Mouse (Mus musculus): ENCODE data around the gene Tbc1d10c. TPM values are rescaled to one million over a fixed set of nuclear protein-coding genes. Genes with fewer than 3 reads are reported as not detected.

Tbc1d10c gene
- total RNA-seq, 2 experiments from 2014 or later: 1.5 to 1.9 TPM

DNA sequence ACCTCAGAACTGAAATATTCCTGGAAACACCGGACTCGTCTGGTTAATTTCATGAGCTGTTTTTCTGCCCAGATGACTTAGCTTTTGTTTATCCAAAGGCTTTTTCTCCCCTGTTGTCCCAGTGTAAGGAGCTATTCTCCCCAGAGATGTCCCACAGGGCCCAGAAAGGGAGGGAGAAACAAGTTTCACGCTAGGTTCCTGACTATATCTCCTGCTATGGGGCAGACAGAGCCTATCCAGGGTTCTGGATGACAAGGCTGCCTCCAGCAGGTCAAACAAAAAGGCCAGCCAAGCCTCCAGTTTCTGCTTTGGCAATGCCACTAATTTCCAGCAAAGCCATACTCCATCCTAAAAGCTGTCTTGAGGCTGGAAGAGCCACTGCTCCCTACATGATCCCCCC is 26.8 kb upstream of the Tbc1d10c start:
- no peak for DNase-seq (ENCODE audit: low spot score in 2 of 2)
- intact Hi-C loops (cut with DNase I): no loop called here

GRCm38 (mm10) chr19:4217140-4217539 is 26.1 kb upstream of the Tbc1d10c start:
- intact Hi-C loops (cut with DNase I): no loop called here
- no peak for DNase-seq (ENCODE audit: low spot score in 2 of 2)

DNA sequence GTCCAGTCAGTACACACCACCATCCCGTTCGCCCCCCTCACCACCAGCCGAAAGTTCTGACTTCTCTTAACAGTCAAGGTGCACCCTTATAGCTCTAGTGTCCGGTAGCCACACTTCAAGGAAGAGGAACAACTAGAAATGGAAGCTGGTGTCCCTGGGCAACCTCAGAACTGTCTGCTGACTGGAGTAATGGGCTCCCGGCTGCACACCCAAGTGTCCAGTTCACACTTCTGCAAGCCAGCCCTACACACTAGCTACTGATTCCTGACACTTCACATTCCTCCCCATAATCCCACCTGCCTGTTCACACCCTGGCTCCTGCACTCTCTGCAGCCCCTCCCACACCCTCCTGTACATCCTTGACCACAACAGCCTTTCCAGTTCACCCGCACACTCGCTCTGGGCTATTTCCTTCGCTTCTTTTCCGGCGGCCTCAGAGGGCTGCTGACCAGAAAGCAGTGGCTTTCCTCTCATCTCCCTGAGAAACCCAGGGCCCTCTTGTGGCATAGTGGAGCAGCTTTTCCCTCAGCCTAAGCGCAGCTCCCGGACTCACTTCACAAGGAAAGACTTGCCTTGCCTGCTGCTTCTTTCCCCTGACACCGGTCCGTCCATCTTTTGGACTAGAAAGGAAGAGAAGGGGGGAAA is 25.1 kb upstream of the Tbc1d10c start:
- DNase-seq (ENCODE audit: low spot score in 2 of 2): no peak
- intact Hi-C loops (cut with DNase I): no loop called here

DNA sequence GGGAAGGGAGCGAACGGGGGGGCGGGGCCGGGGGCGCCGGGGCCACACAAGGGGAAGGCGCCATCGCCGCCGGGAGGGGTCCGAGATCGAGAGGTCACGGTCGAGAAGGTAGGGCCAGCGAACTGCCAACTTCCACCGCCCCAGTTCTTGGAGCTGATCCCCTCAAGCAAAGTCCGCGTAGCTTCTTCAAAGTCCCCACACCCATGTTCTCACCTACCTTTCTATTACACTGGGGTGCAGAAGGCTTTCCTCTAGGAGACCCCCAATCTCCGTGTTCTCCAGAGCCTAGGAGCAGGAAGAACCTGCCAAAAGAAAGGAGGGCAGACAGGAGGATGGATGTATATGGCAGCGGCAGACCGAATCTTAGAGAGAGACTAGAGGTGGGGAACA is 24.4 kb upstream of the Tbc1d10c start:
- DNase-seq (ENCODE audit: low spot score in 2 of 2): no peak
- intact Hi-C loops (cut with DNase I): no loop called here

DNA sequence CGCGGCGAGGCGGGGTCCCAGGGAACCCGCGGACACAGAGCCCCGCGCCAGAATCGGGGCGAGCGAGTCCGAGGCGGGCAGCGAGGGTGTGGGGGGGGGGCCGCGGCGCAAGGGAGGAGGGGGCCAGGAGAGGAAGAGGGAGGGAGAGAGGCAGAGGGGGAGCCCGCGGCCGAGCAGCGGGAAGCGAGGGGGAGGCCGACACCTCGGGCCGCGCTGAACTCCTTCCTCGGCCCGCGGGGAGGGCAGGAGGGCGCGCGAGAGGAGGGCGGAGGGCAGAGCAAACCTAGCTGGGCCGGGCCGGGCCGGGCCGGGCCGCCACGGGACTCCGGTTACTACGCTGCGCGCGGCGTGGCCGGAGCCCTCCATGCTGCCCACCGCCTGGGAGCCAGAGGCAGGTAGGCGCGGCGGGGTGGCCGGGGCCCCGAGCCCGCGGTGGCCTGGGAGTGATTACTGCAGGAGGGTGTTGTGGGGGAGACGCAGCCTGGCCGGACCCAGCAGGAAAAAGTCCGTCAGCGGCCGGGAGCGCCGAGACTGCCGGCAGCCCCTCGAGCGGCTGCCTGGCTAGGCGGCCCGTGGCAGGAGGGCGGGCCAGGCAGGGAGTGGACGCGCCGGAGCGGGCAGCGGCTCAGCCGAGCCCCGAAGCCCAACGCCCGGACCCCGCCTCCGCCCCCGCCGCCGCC is 23.8 kb upstream of the Tbc1d10c start:
- intact Hi-C loops (cut with DNase I): no loop called here

DNA sequence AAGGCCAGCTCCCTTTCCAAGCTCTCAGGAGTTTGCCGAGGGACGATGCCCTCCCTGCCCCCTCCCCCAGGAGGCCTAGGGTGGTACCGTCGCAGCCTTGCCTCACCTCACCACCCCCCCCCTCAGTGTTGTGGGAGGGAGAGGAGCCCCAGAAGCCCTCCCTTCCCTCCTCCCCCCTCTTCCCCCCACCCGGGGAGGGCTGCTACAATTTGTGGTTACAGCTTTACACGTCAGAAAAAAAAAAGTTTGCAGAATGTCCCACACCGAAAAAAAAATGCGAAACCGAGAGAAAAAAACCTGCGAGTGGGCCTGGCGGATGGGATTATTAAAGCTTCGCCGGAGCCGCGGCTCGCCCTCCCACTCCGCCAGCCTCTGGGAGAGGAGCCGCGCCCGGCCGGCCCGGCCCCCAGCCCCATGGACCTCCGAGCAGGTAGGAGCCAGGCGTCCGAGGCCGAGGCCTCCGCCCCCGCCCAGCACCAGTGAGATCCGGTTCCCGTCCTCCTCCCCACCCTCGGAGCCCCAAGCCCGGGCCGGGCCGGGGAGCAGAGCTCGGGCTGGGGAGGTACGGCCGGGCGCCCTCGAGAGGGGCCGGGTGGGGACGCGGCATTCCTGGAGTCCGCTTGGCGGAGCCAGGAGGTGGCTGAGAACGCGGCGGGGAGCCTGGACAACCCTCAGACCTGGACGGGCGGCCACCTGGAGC is 23.1 kb upstream of the Tbc1d10c start, which contains the start of the genes Clcf1 and AC109138.7:
TSS of gene Clcf1 (plus strand) at position 168 of the 700 bp plus-strand sequence.
TSS of gene AC109138.7 (plus strand) at position 287 of the 700 bp plus-strand sequence.
- DNase-seq (ENCODE audit: low spot score in 2 of 2): no peak
- intact Hi-C loops (cut with DNase I): no loop called here

More for the DNA sequence above, 23.8 kb upstream of the Tbc1d10c start:
- DNase-seq (ENCODE audit: low spot score in 2 of 2): no peak

DNA sequence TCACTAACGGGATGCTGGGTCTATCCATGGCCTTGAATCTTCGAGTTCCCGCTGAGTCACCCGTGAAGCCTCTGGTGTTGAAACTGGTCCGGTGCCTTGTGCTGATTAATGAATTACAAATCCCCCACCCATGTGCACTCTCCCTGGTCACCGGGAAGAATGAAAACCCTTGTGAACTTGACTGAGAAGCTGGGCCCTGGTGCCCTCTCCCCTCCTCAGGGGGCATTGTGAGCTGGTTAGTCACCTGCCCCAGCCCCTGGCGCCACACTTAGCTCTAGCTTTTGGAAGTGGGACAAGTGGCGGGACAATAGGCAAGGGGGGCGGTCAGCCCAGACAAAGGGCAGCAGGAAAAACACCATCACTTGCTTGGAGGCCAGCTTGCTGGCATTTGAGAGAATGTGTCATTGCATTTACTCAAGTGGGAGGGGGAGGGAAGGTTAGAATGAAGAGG is 22.5 kb upstream of the Tbc1d10c start:
- DNase-seq (ENCODE audit: low spot score in 2 of 2): no peak
- intact Hi-C loops (cut with DNase I): no loop called here

DNA sequence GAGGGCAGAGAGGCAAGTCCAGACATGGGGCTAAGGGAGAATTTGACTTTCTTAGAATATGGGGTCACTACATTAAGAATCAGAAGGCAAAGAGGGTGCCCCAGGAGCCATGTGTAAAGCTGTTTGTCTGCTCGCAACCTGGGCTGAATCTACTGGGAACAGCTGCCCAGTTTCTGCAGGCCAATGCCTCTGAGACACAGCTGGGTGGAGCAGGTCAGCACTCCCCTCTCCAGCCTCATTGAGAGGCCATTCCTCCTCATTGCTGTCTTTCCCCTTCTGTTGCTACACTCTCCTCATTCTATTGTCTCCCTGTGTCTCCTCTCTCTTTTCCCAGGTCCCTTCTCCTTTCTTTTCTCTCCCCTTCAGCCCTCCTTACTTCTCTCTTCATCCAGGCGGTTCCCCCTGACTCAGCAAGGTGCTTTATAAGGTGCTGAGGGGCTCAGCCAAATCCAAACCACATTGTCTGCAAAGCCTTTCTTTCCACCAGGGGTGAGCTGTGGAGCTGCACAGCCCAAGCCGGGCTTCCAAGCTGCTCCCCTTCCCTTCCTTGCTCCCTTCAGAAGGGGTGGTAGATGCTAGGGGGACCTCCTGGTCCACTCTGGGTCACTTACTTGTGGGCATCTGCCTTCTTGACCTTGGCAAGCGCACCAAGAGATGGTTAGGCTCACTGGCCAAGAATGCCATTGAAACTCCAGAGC is 21.0 kb upstream of the Tbc1d10c start:
- intact Hi-C loops (cut with DNase I): no loop called here
- DNase-seq (ENCODE audit: low spot score in 2 of 2): no peak

DNA sequence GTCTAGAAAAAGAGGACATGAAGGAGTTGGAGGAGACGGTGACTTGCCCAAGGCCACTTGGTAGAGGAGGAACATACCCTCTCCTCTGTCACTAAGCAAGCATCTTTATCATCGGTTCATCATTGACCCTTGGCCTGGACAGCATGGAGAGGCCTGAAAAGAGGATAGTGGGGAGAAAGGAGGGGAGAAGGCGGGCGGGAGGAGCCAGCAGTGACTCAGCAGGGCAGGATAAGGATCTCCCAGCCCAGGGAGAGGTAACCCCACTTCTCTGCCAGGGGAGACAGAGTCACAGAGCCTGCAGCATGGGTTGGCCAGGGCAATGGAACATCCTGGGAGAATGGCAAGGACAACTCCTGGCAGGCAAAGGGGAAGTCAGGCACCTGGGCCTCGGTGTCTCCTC is 17.5 kb upstream of the Tbc1d10c start:
- DNase-seq (ENCODE audit: low spot score in 2 of 2): no peak
- intact Hi-C loops (cut with DNase I): no loop called here

- peak in 1 of 2 experiments; percentile 58 for DNase-seq (ENCODE audit: low spot score in 2 of 2)
- intact Hi-C loops (cut with DNase I): loop anchor here (2.0 kb wide), 1 partner anchor 22 kb away; no protein-coding TSS in a partner anchor
These were observed 15.9 kb upstream of the Tbc1d10c start for GRCm38 (mm10) chr19:4206971-4207370.

DNA sequence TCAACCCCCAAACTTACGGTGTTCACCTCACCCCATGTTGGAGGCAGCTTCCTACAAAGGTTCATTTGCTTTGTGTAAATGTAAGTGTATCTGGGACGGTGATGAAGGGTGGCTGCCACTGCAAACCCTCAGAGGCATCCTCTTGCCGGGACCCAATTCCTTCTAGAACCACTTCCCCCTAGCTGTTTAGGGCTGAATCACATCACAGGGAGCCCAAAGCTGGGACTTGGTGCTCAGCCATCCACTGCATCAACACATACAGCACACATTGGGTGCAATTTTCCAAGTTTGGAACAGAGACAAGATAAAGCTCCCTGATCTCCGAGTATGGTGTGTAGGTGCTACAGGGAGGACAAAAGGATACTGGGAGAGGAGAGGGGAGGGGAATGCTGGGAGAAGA is 13.8 kb upstream of the Tbc1d10c start:
- DNase-seq (ENCODE audit: low spot score in 2 of 2): no peak
- intact Hi-C loops (cut with DNase I): loop anchor here (5.0 kb wide), 1 partner anchor 38 kb away; no protein-coding TSS in a partner anchor

GRCm38 (mm10) chr19:4203604-4204326 is 12.7 kb upstream of the Tbc1d10c start:
- intact Hi-C loops (cut with DNase I): loop anchor here (5.0 kb wide), 1 partner anchor 36 kb away; no protein-coding TSS in a partner anchor
- DNase-seq (ENCODE audit: low spot score in 2 of 2): no peak

DNA sequence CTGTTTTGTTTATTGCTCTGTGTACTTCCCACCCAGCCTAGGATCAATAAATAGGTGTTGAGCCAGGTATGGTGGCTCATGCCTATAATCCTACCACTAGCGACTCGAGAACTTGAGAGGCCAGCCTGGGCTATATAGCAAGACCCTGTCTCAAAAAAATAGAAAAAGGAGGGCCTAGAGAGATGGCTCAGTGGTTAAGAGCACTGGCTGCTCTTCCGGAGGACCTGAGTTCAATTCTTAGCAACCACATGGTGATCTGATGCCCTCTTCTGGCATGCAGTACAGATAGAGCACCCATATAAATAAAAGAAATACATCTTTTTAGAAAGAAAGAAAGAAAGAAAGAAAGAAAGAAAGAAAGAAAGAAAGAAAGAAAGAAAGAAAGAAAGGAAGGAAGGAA is 12.1 kb upstream of the Tbc1d10c start:
- no peak for DNase-seq (ENCODE audit: low spot score in 2 of 2)

GRCm38 (mm10) chr19:4202149-4202548 is 11.1 kb upstream of the Tbc1d10c start:
- intact Hi-C loops (cut with DNase I): loop anchor here (5.0 kb wide), 1 partner anchor 35 kb away; no protein-coding TSS in a partner anchor
- no peak for DNase-seq (ENCODE audit: low spot score in 2 of 2)

More for the DNA sequence above, 12.1 kb upstream of the Tbc1d10c start:
- intact Hi-C loops (cut with DNase I): loop anchor here (5.0 kb wide), 1 partner anchor 36 kb away; no protein-coding TSS in a partner anchor

DNA sequence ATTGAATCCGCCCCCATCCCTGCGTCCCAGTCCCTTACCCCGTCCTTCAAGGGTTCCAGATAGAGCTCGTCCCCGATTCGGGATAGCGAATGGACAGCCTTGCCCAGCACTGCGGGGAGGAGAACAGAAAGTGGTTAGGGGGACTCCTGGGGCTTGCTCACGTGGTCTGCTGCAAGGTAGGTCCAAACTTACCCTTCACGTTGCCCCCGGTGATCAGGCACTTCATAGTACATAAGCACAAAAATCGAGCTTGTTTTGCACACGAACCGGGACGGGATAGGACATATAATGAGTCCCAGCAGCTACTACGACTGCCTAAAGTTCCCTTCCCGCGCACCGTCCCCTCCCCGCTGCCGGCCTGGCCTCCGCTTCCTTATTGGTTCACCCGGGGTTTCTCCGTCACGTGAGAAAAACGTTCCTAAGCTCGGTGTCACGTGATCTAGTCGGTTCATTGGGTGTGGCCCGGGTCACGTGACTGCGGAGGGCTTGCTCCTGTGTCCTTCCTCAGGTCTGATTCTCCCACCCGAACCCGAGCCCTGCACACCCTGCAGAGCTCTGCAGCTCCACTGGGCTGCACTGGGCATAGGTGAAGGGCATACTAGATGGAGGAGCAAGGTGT is 10.3 kb upstream of the Tbc1d10c start, which contains the start of gene Rad9a:
TSS of gene Rad9a (minus strand) at position 372 of the 619 bp plus-strand sequence.
- intact Hi-C loops (cut with DNase I): loop anchor here (5.0 kb wide), 1 partner anchor 34 kb away; no protein-coding TSS in a partner anchor
- peak; percentile 92 to 94 for DNase-seq (ENCODE audit: low spot score in 2 of 2)

DNA sequence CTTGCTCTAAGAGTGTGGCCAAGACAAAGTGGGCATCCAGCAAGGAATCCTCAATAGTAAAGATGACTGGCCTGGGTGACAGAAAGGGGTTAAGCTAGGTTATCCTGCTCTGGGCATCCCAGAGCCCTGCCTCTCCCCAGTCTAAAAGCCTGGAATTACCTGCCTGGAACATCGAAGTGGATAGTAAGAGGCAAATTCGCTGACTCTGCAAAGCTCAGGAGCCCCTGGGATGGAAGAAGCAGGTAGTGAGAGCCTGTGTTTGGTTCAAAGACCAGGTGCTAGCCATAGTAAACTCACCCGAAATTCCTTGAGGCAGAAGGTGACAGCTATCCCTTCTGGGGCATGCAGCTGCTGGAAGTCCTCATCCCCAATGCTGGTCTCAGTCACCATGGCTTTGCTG is 6.1 kb upstream of the Tbc1d10c start:
- no peak for DNase-seq (ENCODE audit: low spot score in 2 of 2)

DNA sequence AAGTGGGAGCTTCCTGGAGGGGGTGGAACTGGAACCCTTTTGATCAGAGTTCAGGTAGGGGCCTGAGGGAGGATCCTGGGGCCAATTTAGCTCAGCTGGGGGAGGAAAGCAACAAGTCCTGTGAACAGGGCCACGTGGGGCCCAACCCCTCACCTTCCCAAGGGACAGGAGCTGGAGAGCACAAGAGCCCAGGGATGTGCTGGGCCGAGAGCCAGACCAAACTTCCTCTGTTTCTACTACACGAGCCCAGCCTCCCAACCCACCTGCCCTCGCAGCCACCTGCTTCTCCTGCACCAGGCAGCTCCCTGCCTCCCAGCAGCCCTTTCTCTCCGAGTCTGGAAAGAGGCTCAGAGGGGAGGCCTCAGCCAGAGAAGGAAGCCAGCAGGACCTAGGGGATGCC is 5.5 kb upstream of the Tbc1d10c start:
- no peak for DNase-seq (ENCODE audit: low spot score in 2 of 2)

More for the DNA sequence above, 6.1 kb upstream of the Tbc1d10c start:
- intact Hi-C loops (cut with DNase I): no loop called here

DNA sequence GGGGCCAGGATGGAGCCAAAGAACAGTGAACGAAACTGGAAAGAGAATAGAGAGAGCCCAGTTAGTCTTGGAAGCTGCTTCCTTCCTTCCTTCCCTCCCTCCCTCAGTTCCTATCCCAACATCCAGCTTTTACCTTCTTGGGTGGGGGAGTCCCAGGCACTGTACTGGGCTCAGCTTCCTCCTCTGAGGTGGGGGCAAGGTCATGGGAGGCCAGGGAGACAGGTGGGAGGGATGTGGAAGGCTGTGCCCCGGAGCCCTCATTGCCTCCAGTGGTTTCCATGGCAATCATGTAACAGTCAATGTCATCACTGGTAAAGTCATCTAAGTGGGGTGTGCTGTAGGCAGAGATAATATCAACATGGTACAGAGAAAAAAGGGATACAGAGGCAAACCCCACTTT is 5.0 kb upstream of the Tbc1d10c start:
- DNase-seq (ENCODE audit: low spot score in 2 of 2): no peak
- intact Hi-C loops (cut with DNase I): no loop called here

More for the DNA sequence above, 5.5 kb upstream of the Tbc1d10c start:
- intact Hi-C loops (cut with DNase I): no loop called here

All from left cerebral cortex, postnatal 36 days (tissue).